Mouse (Mus musculus): Measurements from ENCODE around the gene Calcoco1.
"Not testable (repeated sequence)": the region's sequence is repeated elsewhere in the genome, so short reads cannot be mapped to it uniquely, and the experiment has no call there.

Calcoco1 gene

GRCm38 (mm10) chr15:102683670-102684069 is 38.3 kb downstream of the Calcoco1 start:
- no peak for DNase-seq

GRCm38 (mm10) chr15:102676345-102676744 is 45.6 kb downstream of the Calcoco1 start:
- no peak for DNase-seq

GRCm38 (mm10) chr15:102673548-102673947 is 48.4 kb downstream of the Calcoco1 start:
- peak; percentile 53 for DNase-seq

GRCm38 (mm10) chr15:102672215-102673071 is 49.5 kb downstream of the Calcoco1 start, which contains the start of gene Atp5g2:
TSS of gene Atp5g2 (minus strand) at chr15:102672352.
- DNase-seq, result peak; percentile 65

GRCm38 (mm10) chr15:102671721-102672214 is 50.2 kb downstream of the Calcoco1 start:
- peak; percentile 87 for DNase-seq

GRCm38 (mm10) chr15:102670767-102671575 is 51.0 kb downstream of the Calcoco1 start:
- DNase-seq, result peak; percentile 98

- no peak for DNase-seq
Observed at GRCm38 (mm10) chr15:102670281-102670680, 51.7 kb downstream of the Calcoco1 start.

GRCm38 (mm10) chr15:102669571-102669970 is 52.4 kb downstream of the Calcoco1 start:
- no peak for DNase-seq

GRCm38 (mm10) chr15:102665494-102665893 is 56.5 kb downstream of the Calcoco1 start:
- DNase-seq, result peak; percentile 60

- no peak for DNase-seq
Observed at GRCm38 (mm10) chr15:102663825-102664224, 58.2 kb downstream of the Calcoco1 start.

GRCm38 (mm10) chr15:102662601-102663000 is 59.4 kb downstream of the Calcoco1 start:
- not testable (repeated sequence) for DNase-seq

GRCm38 (mm10) chr15:102657926-102658381 is 64.0 kb downstream of the Calcoco1 start:
- DNase-seq, result no peak
